Mouse (Mus musculus) skeletal muscle tissue, adult 2 months (tissue): ENCODE measurements around the gene Dnajc14.
"Not testable (repeated sequence)": the region's sequence is repeated elsewhere in the genome, so short reads cannot be mapped to it uniquely, and the experiment has no call there.

Experiments used
- DNase-seq: peaks from one replicate; pipeline ENCODE4 v3.0.0-alpha.2; 2012; ENCODE audit warnings: low read depth, low spot score

The Dnajc14 gene

GRCm38 (mm10) chr10:128820217-128820616, 16.4 kb downstream of the Dnajc14 start:
- DNase-seq: no peak

DNA sequence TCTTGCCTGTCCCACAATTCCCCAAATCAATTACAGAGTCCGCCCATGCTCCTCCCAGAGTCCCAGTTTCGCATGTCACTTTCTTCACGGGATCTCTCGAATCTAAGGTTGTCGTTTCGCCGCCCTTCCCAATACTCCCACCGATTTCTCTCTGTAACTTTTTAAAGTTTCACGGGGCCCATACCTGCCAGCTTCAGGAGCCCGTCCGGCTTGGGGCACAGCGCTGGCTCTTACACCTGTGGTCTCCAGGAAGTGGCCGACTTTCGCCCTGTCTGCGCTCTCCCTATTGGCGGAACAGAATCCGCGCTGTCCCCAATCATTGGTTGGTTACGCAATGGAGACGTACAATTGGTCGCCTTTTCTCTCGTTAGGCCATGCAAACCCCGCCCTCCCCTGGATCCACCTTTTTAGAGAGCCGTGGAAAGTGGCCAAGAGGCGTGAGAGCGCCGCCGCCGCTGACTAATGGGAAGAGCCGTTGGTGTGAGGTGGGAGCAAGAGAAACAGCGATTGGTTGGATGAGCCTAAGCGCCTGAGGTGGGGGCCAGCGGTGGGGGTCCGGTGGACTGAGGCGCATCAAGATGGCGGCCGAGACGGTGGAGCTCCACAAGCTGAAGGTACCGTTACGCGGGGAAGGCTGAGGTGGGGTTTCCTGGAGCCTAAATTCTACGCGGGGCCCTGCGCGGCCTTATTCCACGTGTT, 17.6 kb downstream of the Dnajc14 start, which contains the start of gene Ormdl2:
TSS of gene Ormdl2 (minus strand) at position 288 of the 699 bp plus-strand sequence.
- DNase-seq: peak; percentile 100

DNA sequence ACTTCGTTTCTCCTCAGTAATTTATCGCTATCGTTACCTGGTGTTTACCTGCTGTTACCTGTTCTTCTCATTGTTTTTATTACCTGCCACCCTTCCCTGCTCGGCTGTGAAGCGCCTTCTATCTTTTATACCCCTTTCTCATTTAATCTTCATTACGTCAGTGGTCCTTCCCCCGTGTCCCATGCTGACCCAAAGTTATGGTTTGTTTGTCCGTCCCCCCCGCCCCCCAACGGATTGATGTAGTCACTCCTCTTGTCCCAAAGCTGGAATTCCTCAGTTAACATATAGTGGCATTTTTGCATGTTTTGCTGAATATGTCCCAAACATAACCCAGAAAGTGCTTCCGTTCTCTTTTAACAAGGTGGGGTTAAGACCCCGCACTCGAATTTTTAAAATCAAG, 18.3 kb downstream of the Dnajc14 start:
- no peak for DNase-seq

GRCm38 (mm10) chr10:128823087-128823486, 19.2 kb downstream of the Dnajc14 start:
- DNase-seq: not testable (repeated sequence)

DNA sequence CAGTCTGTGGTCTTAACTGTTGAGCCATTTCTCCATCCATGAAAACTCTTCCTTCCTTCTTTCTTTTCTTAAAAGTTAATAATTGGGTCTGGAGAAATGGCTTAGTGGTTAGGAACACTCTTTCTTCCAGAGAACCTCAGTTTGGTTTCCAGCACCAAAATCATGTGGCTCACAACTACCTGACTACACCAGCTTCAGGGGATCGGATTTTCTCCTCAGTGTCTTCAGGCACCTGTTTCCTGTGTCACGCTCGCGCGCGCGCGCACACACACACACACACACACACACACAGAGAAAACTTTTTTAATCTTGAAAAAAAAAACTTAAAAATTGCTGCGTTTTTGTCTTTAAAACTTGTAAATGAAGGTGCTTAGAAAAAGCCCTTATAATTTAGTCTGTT, 20.0 kb downstream of the Dnajc14 start:
- no peak for DNase-seq

GRCm38 (mm10) chr10:128837400-128837799, 33.5 kb downstream of the Dnajc14 start:
- DNase-seq: no peak

DNA sequence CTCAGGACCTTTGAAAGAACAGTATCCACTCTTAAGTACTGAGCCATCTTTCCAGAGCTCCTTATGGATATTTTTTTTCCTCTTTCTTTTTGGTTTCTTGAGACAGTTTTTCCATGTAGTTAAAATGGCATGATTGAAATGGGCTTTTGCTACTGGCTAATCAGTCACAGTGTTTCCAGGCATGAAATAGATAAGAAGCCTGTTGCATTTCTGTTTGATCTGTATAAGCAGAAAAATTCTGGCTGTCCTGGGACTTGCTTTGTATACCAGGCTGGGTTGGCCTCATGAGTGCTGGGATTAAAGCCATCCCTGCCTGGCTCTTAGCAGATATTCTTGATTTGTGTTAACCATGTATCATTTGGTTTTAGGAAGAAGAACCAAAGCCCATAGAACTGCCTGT, 35.6 kb downstream of the Dnajc14 start:
- DNase-seq: no peak

- DNase-seq: no peak
These were observed 36.8 kb downstream of the Dnajc14 start for GRCm38 (mm10) chr10:128840612-128841011.

DNA sequence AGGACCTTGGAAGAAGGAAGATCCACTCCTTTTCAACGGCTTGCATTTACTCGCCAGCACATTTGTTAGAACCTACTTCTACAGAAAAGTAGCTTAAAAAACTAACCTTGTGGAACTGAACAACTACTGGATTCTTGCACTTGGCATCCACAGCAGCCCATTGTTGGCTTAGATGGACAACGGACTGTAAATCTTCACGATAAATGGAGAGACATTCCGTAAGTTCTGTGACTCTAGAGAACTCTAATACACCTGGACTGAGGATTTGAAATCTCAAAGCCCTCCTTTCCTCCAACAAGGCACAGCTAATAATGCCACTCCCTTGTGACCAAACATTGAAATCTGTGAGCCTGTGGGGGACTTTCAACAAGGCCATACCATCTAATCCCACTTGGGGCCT, 39.4 kb downstream of the Dnajc14 start:
- DNase-seq: no peak

- peak; percentile 11 for DNase-seq
These were observed 41.7 kb downstream of the Dnajc14 start for GRCm38 (mm10) chr10:128845516-128845915.

GRCm38 (mm10) chr10:128846664-128847063, 42.8 kb downstream of the Dnajc14 start:
- no peak for DNase-seq

DNA sequence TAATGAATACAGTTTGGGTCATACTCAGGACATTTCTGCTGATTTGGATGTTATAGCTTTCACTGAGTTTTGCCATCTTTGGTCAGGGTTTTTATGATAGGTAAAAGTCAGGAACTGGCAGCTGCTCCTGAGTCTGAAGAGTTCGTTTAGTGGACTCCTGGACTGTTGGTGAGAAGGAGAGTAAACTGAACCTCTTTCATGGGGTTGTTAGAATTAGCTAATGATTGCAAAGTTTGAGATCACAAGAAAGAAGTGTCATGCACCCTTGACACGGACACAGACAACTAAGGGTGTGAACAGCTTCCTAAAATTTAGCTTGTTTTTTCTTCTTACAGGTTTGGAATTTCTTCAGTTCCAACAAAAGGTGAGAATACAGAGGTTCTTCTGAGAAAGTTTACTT, 44.6 kb downstream of the Dnajc14 start:
- DNase-seq: no peak

DNA sequence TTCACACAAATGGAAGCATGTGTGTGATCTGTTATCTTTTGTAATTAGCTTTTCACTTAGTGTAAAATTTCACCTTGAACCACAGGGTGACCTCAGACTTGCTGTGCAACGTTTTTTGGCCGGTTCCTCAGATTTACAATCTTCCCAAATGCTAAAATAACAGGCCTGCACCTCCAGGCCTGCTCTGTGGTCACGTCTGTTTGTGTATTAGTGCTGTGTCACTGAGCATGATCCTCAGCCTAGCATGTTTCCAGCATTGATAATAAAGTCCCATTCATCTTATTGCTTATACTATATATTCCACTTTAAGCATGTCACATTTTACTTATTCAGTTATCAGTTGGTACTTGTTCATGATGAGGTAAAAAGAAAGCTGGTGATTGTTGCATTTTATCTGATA, 46.5 kb downstream of the Dnajc14 start:
- no peak for DNase-seq

DNA sequence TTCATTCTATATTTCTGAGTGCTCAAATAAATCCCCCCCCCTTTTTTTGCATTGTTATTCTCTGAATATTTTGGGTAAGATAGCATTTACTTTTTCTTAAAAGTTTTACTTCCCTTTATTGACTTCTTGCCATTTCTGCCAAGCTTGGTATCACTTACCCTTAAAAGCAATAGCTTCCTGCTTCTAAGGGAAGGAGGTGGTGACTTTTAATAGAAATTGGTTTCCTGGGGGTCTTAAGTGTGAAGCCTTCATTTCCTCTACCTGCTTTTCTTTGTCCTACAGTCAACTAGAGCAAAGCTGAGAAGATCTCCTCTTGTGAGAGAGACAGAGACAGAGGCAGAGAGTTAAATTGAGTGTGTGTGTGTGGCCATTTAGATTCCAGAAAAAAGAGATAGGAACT, 57.3 kb downstream of the Dnajc14 start:
- no peak for DNase-seq

DNA sequence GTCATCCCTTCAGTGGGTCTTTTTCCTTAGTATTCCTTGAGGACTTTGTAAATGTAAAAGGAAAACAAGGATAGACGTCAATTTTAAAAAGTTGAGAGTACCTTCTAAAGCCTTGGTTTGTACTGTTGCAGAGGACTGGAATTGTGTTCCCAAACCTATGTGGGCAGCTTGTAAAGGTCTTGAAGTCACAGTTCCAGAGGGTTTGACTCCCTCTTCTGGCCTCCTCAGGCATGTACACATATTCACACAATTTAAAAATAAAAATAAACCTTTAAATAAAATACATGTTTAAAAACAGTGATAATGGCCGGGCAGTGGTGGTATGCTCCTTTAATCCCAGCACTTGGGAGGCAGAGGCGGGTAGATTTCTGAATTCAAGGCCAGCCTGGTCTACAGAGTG, 62.2 kb downstream of the Dnajc14 start:
- no peak for DNase-seq

DNA sequence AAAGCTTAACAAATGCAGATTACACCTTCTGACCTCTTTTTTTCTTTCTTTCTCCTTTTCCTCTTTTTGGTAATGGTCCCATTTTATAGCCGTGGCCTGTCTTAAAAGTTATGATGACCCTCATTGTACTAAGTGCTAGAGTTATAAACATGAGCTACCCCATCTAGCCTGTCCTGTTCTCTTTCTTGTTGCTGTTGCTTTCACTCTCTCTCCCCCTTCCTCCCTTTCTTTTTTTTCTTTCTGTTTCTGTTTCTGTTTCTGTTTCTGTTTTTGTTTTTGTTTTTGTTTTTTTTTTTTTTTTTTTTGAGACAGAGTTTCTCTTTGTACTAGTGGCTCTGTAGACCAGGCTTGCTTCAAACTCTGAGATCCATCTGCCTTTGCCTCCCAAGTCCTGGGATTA, 62.7 kb downstream of the Dnajc14 start:
- DNase-seq: no peak
